ENCODE assay signal across 8 mouse cellular contexts in the genomic region with DNA sequence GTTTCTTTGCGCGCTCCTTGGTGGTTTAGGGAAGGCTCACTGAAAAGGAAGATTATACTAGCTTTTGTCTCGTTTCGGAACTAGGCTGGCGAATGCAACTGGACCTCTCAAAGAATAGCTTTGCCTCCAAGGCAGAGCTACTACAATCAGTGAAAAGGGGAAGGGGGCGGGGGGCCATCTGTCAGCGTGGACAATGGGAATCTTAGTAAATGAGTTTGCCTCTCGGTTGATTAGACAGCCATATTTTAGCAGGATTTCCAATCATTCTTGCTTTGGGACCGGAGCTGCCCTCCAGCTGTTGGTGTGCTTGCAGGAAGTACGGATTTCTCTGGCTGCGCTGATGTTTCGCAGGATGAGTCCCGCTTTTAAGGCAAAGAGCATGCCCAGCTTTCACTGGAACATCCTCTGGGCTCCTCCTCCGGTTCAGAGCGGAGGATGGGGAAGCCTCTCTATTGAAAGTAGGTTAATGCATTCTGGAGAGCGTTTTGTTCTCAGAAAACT.
A peak's percentile ranks its signal among the peaks of the same experiment; 100 is the strongest.
DNase-seq lines count a peak whose midpoint lies in the region; ATAC-seq and TF ChIP-seq lines count a peak whose summit lies in the region.

No protein-coding gene starts in this region.

- H3K4me2 ChIP-seq in lung, embryonic 15.5 days, result peak overlapping the region; percentile 82
- peak overlapping the region; percentile 82 for H3K4me2 ChIP-seq in embryonic facial prominence, embryonic 15.5 days (replicated peaks)
- H3K4me2 ChIP-seq in midbrain, postnatal 0 days (ENCODE audit: low read depth, low read length, poor library complexity, severe bottlenecking), result peak overlapping the region; percentile 67

- H3K27me3 ChIP-seq in lung, embryonic 15.5 days, result no peaks in the 10 kb centered on the region
- no peaks in the 10 kb centered on the region for H3K27me3 ChIP-seq in embryonic facial prominence, embryonic 15.5 days
- peaks cover 9% of the 10 kb centered on the region for H3K27me3 ChIP-seq in hindbrain, embryonic 10.5 days (ENCODE audit: insufficient read depth, poor library complexity, severe bottlenecking)
- no peaks in the 10 kb centered on the region for H3K27me3 ChIP-seq in midbrain, postnatal 0 days (ENCODE audit: insufficient read depth, low read length)

- TF ChIP-seq CTCF in midbrain, postnatal 0 days (IDR thresholded peaks at IDR 0.05), result 0 out of 2 replicates have a peak, but pooled peaks have one; percentile 17

- no peaks in the 10 kb centered on the region for H3K4me1 ChIP-seq in lung, embryonic 15.5 days
- H3K4me1 ChIP-seq in embryonic facial prominence, embryonic 15.5 days, result peaks cover 13% of the 10 kb centered on the region
- H3K4me1 ChIP-seq in hindbrain, embryonic 10.5 days (replicated peaks), result peaks cover 70% of the 10 kb centered on the region
- H3K4me1 ChIP-seq in midbrain, postnatal 0 days (ENCODE audit: insufficient read depth, low read length), result peaks cover 5% of the 10 kb centered on the region

- intact Hi-C loops in left cerebral cortex, postnatal 36 days (cut with DNase I), result loop anchor here (10.0 kb wide), 1 partner anchor 338 kb away; no protein-coding TSS in a partner anchor

- ATAC-seq in lung, embryonic 15.5 days (ENCODE audit: borderline replicate concordance, extremely low read depth, low FRiP score, low TSS enrichment), result no peak
- no peak for ATAC-seq in embryonic facial prominence, embryonic 15.5 days (ENCODE audit: insufficient number of reproducible peaks, low FRiP score, low TSS enrichment, low read depth)
- peak; percentile 62 for ATAC-seq in midbrain, postnatal 0 days (ENCODE audit: low FRiP score)

- peak overlapping the region; percentile 37 for H3K4me3 ChIP-seq in lung, embryonic 15.5 days
- peak overlapping the region; percentile 50 for H3K4me3 ChIP-seq in embryonic facial prominence, embryonic 15.5 days (replicated peaks)
- H3K4me3 ChIP-seq in hindbrain, embryonic 10.5 days, result peak overlapping the region; percentile 54
- H3K4me3 ChIP-seq in midbrain, postnatal 0 days (ENCODE audit: low read depth, low read length), result peak overlapping the region; percentile 44

- H3K27ac ChIP-seq in lung, embryonic 15.5 days, result no peak overlapping the region
- peak overlapping the region; percentile 80 for H3K27ac ChIP-seq in embryonic facial prominence, embryonic 15.5 days (replicated peaks)
- H3K27ac ChIP-seq in hindbrain, embryonic 10.5 days, result peak overlapping the region; percentile 90
- peak overlapping the region; percentile 82 for H3K27ac ChIP-seq in midbrain, postnatal 0 days (ENCODE audit: low read depth, low read length)

- 3% methylated on average over 16 of the region's 16 CpGs for WGBS in lung, embryonic 15.5 days
- WGBS in embryonic facial prominence, embryonic 15.5 days, result 1% methylated on average over 16 of the region's 16 CpGs
- WGBS in hindbrain, embryonic 10.5 days, result 2% methylated on average over 16 of the region's 16 CpGs
- WGBS in midbrain, postnatal 0 days, result 0% methylated on average over 16 of the region's 16 CpGs

- peak overlapping the region; percentile 14; the same call in 1 of the 2 replicates for H3K9ac ChIP-seq in lung, embryonic 15.5 days
- peak overlapping the region; percentile 28; the same call in 1 of the 2 replicates for H3K9ac ChIP-seq in embryonic facial prominence, embryonic 15.5 days
- peak overlapping the region; percentile 57 for H3K9ac ChIP-seq in midbrain, postnatal 0 days (replicated peaks; ENCODE audit: low read length, poor library complexity, severe bottlenecking)

- no peak for DNase-seq in lung, adult 18-20 months
- peak; percentile 70 for DNase-seq in hindbrain, embryonic 10.5 days (ENCODE audit: low spot score)
- DNase-seq in left cerebral cortex, postnatal 36 days (ENCODE audit: low spot score in 2 of 2), result peak; percentile 30 to 48
- peak; percentile 75 for DNase-seq in midbrain, postnatal 0 days (ENCODE audit: low spot score)
- no peak for DNase-seq in ovary, postnatal 14 days (ENCODE audit: low spot score)
- no peak for DNase-seq in spleen, postnatal 4 days (ENCODE audit: low spot score in 2 of 2)

- H3K36me3 ChIP-seq in lung, embryonic 15.5 days, result no peaks in the 10 kb centered on the region
- H3K36me3 ChIP-seq in embryonic facial prominence, embryonic 15.5 days, result no peaks in the 10 kb centered on the region
- no peaks in the 10 kb centered on the region for H3K36me3 ChIP-seq in hindbrain, embryonic 10.5 days
- no peaks in the 10 kb centered on the region for H3K36me3 ChIP-seq in midbrain, postnatal 0 days (ENCODE audit: insufficient read depth, low read length)

- H3K9me3 ChIP-seq in lung, embryonic 15.5 days, result no peaks in the 10 kb centered on the region
- no peaks in the 10 kb centered on the region for H3K9me3 ChIP-seq in embryonic facial prominence, embryonic 15.5 days (replicated peaks)
- no peaks in the 10 kb centered on the region for H3K9me3 ChIP-seq in hindbrain, embryonic 10.5 days
- no peaks in the 10 kb centered on the region for H3K9me3 ChIP-seq in midbrain, postnatal 0 days (ENCODE audit: low read length)

Comparison
In these comparisons a context has a peak if more than half of its experiments do, and no peak if none do; other contexts are left out.
1. DNase-seq: peak in hindbrain, embryonic 10.5 days (single experiment), left cerebral cortex, postnatal 36 days (2 of 2) and midbrain, postnatal 0 days (single experiment); none in lung, adult 18-20 months (0 of 2), ovary, postnatal 14 days (single experiment) and spleen, postnatal 4 days (0 of 2).
2. Peak in every context shown above with its lines, with median percentiles within 50 percentile points of each other: H3K4me2 ChIP-seq, H3K4me3 ChIP-seq and H3K9ac ChIP-seq.